Mouse (Mus musculus) heart, embryonic 12.5 days (tissue): ENCODE data around the gene Ubr3. TPM values are rescaled to one million over a fixed set of nuclear protein-coding genes. Genes with fewer than 3 reads are reported as not detected.

Experiments
- ATAC-seq: fragments of 200-750 bp; cut with Nextera tagmentation; 2 replicates; pipeline ENCODE4 v1.8.0; 2017; ENCODE audit warnings: moderate TSS enrichment, moderate library complexity; ENCODE audit not compliant: insufficient number of reproducible peaks, low FRiP score
- H3K27ac ChIP-seq: fragments of 300-500 bp; sonication (generic); 2 replicates; pipeline ENCODE4 v1.5.1; 2016; ENCODE audit warnings: mild to moderate bottlenecking, moderate library complexity; ENCODE audit not compliant: poor library complexity, severe bottlenecking
- H3K27me3 ChIP-seq: fragments of 300-500 bp; sonication (generic); replicated peaks from 2 replicates; pipeline ENCODE4 v1.6.1; 2016; ENCODE audit warnings: mild to moderate bottlenecking, moderate library complexity
- H3K36me3 ChIP-seq: fragments of 300-500 bp; sonication (generic); 2 replicates; pipeline ENCODE4 v1.6.1; 2016; ENCODE audit warnings: mild to moderate bottlenecking, moderate library complexity
- H3K4me1 ChIP-seq: fragments of 300-500 bp; sonication (generic); replicated peaks from 2 replicates; pipeline ENCODE4 v1.6.1; 2016; ENCODE audit warnings: mild to moderate bottlenecking
- H3K4me2 ChIP-seq: fragments of 300-500 bp; sonication (generic); 2 replicates; pipeline ENCODE4 v1.6.1; 2016; ENCODE audit warnings: mild to moderate bottlenecking, moderate library complexity
- H3K4me3 ChIP-seq: fragments of 300-500 bp; sonication (generic); 2 replicates; pipeline ENCODE4 v1.5.1; 2016; ENCODE audit warnings: mild to moderate bottlenecking
- H3K9ac ChIP-seq: fragments of 300-500 bp; sonication (generic); 2 replicates; pipeline ENCODE4 v1.6.1; 2016; ENCODE audit warnings: mild to moderate bottlenecking, moderate library complexity
- H3K9me3 ChIP-seq: fragments of 300-500 bp; sonication (generic); replicated peaks from 2 replicates; pipeline ENCODE4 v1.6.1; 2016; ENCODE audit warnings: mild to moderate bottlenecking, moderate library complexity
- WGBS: fragments of 180-500 bp; shearing (Covaris S2); methylation state at CpG from one replicate; pipeline ENCODE4 v1.1.7; 2016; 5-methylcytosine and 5-hydroxymethylcytosine counted together
- polyA plus RNA-seq: library from polyadenylated mRNA; unstranded; fragments of >200 nt; fragmentation: Nextera tagmentation; extraction: Ambion mirVana; gene quantifications from 2 replicates; pipeline ENCODE4 v1.2.1, GENCODE M21; 2016

Gene Ubr3
- polyA plus RNA-seq, 1 experiment from 2014 or later: 18.6 TPM

DNA sequence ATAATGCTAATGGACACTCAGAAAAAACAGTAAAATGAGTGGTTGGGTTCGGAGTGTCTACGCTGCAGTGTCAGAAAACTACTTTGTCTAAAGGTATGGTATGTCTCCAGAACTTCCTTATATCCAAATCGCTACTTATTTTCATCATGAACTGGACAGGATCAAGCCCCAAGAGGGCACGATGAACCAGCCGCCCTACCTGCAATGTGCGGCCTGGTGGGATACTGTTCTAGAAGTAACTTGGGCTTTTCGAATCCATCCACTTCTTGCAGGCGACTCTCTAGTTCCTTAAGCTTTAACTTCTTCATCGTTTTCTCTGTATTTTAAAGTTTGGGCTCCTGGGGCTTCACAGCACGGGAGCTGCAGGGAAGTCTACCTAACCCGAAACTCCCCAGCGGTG lies 12.0 kb upstream of the Ubr3 start:
- Histone ChIP-seq H3K4me1 (peaks cover 9% of the 10 kb centered on the region; the same call in 1 of the 2 replicates), H3K9me3 (no peaks in the 10 kb centered on the region), H3K27ac (peak overlapping the region; percentile 60), H3K9ac (peak overlapping the region; percentile 88), H3K27me3 (no peaks in the 10 kb centered on the region), H3K36me3 (peaks cover 2% of the 10 kb centered on the region; the same call in 1 of the 2 replicates), H3K4me2 (peak overlapping the region; percentile 80), H3K4me3 (peak overlapping the region; percentile 70)
- WGBS: 4% methylated on average over 12 of the region's 12 CpGs
- ATAC-seq: peak; percentile 63; the same call in 1 of the 2 replicates

DNA sequence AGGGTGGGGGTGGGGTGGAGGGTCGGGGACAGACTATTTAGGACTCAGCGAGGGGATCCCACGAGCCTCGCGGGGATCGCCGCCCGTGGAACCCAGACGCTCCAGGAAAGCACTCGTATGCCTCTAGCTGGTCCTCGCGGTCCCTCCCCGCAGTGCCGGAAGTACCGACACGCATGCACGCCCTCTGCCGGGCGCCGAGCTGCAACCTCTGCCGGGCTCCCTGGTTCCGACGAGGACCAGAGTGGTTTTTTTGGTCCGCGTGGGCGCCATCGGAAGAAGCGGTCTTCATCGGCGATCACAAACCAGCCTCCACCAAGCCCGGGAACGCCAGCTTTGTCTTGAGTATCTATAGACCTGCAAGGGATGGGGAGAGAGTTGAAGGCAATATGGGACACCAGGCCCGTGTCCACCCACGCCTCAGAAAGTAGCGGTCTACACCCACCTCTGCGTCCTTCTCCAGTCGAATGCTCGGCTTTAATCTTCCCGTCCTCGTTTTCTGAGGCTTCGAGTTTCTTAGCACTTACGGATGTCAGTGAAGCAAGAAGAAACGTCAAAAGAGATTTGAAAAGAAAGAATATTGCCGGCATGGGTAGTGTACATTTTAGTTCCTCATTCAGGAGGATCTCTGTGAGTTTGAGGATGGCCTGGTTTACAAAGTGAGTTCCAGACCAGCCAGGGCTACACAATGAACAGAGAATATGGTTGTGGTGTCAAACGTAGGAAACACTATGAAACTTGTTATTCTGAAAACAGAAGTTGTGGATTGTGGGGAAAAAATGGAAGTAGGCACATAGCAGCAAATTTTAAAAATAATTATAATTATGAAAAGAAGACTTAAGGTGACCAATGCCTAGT lies 11.4 kb upstream of the Ubr3 start, which contains the start of gene Mettl5:
TSS of gene Mettl5 (minus strand) at position 165 of the 855 bp plus-strand sequence.
- Histone ChIP-seq H3K9me3 (no peaks in the 10 kb centered on the region), H3K27ac (peak within 1 kb of the TSS; percentile 60), H3K9ac (peak within 1 kb of the TSS; percentile 88), H3K4me1 (peaks cover 9% of the 10 kb centered on the region; the same call in 1 of the 2 replicates), H3K36me3 (peaks cover 2% of the 10 kb centered on the region; the same call in 1 of the 2 replicates), H3K4me3 (peak within 1 kb of the TSS; percentile 70), H3K4me2 (peak within 1 kb of the TSS; percentile 80), H3K27me3 (no peaks in the 10 kb centered on the region)
- WGBS: 1% methylated on average over 45 of the region's 45 CpGs
- peak; percentile 96 for ATAC-seq

DNA sequence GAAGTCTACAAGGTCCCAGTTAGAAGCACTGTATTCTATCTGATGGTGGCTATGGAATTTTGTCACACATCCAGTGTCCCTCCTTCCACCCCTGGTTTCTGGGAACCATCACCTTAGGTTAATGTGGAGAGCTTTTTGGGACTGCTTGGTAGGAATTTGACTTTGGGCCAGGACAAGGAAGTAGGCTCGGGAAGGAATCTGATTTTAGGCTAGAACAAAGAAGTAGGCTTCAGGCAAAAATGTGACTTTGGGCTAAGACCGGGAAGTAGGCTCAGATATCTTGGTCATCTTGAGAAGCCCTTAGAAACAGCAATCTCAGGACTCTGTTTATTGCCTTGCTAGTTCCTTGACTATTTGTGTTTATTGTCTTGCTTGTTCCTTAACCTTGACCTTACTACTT lies 8.1 kb upstream of the Ubr3 start:
- Histone ChIP-seq H3K4me3 (no peak overlapping the region), H3K27me3 (no peaks in the 10 kb centered on the region), H3K36me3 (no peaks in the 10 kb centered on the region), H3K9me3 (no peaks in the 10 kb centered on the region), H3K9ac (no peak overlapping the region), H3K4me1 (peaks cover 9% of the 10 kb centered on the region; the same call in 1 of the 2 replicates), H3K27ac (no peak overlapping the region), H3K4me2 (no peak overlapping the region)
- no peak for ATAC-seq
- 66% methylated on average over 2 of the region's 2 CpGs for WGBS

DNA sequence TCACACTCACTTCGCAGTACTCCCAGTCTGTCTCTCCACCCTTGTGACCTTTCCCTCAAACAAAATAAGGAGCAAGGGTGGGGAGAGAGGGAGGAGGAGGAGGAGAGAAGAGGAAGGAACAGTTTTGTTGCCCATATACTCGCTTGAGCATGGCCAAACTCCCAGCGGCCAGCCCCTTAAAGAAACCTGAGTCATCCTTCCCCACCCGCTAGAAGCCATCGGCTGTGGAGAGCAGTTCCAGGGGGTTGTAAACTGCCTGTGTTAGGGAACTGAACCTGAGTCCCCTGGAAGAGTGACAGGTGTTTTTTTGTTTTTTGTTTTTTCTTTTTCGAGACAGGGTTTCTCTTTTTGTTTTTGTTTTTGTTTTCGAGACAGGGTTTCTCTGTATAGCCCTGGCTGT lies 6.2 kb upstream of the Ubr3 start:
- Histone ChIP-seq H3K27ac (no peak overlapping the region), H3K9me3 (no peaks in the 10 kb centered on the region), H3K4me3 (no peak overlapping the region), H3K4me1 (0 out of 2 replicates have a peak, but pooled peaks cover 2% of the 10 kb centered on the region), H3K4me2 (no peak overlapping the region), H3K27me3 (no peaks in the 10 kb centered on the region), H3K36me3 (no peaks in the 10 kb centered on the region), H3K9ac (no peak overlapping the region)
- WGBS: 52% methylated on average over 7 of the region's 7 CpGs
- no peak for ATAC-seq

DNA sequence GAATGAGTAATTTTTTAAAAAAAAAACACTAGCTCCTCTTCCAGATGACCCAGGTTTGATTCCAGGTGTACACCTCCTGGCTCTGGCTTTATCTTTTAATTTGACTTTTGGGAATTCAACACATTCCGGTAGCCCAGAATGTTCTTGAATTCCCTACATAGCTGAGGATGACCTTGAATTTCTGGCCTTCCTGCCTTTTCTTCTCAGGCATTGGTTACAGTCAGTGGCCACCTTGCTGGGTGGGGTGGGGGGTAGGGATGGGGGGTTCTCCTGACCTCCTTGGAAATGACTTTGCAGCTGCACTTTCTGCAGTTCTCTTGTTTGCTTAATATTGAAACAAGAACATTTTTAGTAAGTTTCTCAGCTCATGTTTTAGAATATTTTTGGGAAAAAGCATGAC lies 3.9 kb upstream of the Ubr3 start:
- Histone ChIP-seq H3K27me3 (no peaks in the 10 kb centered on the region), H3K36me3 (no peaks in the 10 kb centered on the region)
- no peak for ATAC-seq

DNA sequence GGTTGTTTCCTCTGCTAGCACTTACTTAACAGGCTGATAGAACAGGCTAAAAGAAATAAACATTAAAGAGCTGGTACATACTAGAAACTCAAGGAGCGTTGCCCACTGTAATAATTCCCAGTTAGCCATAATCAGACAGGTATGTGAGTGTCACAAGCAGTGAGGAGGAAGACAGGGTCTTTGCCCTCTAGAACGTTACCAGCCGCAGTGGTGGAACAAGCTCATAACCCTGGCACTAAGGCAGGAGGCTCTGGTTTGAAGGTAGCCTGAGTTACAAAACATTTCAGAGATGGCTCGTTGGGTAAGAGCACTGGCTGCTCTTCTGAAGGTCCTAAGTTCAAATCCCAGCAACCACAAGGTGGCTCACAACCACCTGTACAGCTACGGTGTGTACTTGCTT lies 3.2 kb upstream of the Ubr3 start:
- no peak overlapping the region for H3K9ac ChIP-seq
- 70% methylated on average over 5 of the region's 5 CpGs for WGBS
- H3K9me3 ChIP-seq: no peaks in the 10 kb centered on the region
- H3K27me3 ChIP-seq: no peaks in the 10 kb centered on the region
- no peak for ATAC-seq
- no peaks in the 10 kb centered on the region for H3K36me3 ChIP-seq
- H3K4me3 ChIP-seq: no peak overlapping the region
- peaks cover 4% of the 10 kb centered on the region for H3K4me1 ChIP-seq
- H3K4me2 ChIP-seq: no peak overlapping the region
- no peak overlapping the region for H3K27ac ChIP-seq

More for the DNA sequence above, 3.9 kb upstream of the Ubr3 start:
- WGBS: 52% methylated on average over 1 of the region's 1 CpGs
- Histone ChIP-seq H3K9me3 (no peaks in the 10 kb centered on the region), H3K4me2 (no peak overlapping the region), H3K4me1 (no peaks in the 10 kb centered on the region), H3K9ac (no peak overlapping the region), H3K4me3 (no peak overlapping the region), H3K27ac (no peak overlapping the region)

DNA sequence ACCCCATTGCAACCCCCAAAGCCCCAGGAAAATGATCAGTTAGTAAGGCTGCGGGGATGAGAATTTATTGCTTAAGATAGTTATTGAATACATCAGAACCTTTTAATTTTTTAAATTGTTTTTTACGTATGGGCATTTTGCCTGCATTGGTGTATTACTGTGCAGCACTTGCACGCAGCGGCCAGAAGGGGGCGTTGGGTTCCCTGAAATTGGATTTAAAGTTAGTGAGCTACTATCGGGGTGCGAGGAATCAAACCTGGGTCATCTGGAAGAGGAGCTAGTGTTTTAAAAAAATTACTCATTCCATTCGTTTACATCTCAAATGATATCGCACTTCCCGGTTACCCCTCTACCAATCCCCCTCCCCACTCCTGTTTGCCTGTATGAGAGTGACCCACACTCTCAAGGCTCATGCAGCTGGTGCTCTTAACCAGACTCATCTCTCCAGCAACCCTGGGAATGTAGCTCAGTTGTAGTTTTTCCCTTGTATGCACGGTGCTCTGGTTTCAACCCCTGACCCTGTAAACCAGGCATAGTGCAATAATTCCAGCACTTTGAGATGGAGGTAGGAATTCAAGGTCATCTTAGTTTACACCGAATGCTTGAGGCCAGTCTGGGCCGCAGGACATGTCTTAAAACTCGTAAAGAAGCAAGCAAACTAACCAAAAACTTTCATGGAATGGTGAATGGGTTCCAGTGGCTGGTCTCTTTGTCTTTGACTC lies 1.4 kb upstream of the Ubr3 start:
- Histone ChIP-seq H3K9me3 (no peaks in the 10 kb centered on the region), H3K36me3 (no peaks in the 10 kb centered on the region), H3K27ac (no peak overlapping the region), H3K4me1 (peaks cover 15% of the 10 kb centered on the region), H3K4me3 (no peak overlapping the region), H3K9ac (no peak overlapping the region), H3K4me2 (no peak overlapping the region), H3K27me3 (no peaks in the 10 kb centered on the region)
- 57% methylated on average over 14 of the region's 14 CpGs for WGBS
- ATAC-seq: no peak

DNA sequence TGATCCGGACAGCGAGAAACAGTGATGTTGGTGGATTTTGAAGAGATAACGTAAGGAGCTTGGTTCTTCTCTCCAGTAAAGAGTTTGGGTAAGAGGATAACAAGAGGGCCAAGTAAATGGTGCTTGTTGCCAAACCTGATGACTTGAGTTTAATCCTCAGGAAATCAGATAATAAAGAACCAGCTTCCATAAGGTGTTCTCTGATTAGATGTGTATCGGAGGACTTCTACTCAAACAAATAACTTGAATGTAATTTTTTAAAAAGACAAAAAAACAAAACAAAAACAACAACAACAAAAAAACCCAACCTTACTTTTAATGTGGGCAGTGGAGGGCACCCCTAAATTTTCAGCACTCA lies 843 bp upstream of the Ubr3 start:
- peaks cover 4% of the 10 kb centered on the region; the same call in 1 of the 2 replicates for H3K36me3 ChIP-seq
- no peak for ATAC-seq
- no peak overlapping the region for H3K9ac ChIP-seq
- peaks cover 15% of the 10 kb centered on the region for H3K4me1 ChIP-seq
- H3K27ac ChIP-seq: no peak overlapping the region
- no peak overlapping the region for H3K4me3 ChIP-seq
- H3K27me3 ChIP-seq: no peaks in the 10 kb centered on the region
- H3K4me2 ChIP-seq: no peak overlapping the region
- no peaks in the 10 kb centered on the region for H3K9me3 ChIP-seq
- WGBS: 90% methylated on average over 4 of the region's 4 CpGs

DNA sequence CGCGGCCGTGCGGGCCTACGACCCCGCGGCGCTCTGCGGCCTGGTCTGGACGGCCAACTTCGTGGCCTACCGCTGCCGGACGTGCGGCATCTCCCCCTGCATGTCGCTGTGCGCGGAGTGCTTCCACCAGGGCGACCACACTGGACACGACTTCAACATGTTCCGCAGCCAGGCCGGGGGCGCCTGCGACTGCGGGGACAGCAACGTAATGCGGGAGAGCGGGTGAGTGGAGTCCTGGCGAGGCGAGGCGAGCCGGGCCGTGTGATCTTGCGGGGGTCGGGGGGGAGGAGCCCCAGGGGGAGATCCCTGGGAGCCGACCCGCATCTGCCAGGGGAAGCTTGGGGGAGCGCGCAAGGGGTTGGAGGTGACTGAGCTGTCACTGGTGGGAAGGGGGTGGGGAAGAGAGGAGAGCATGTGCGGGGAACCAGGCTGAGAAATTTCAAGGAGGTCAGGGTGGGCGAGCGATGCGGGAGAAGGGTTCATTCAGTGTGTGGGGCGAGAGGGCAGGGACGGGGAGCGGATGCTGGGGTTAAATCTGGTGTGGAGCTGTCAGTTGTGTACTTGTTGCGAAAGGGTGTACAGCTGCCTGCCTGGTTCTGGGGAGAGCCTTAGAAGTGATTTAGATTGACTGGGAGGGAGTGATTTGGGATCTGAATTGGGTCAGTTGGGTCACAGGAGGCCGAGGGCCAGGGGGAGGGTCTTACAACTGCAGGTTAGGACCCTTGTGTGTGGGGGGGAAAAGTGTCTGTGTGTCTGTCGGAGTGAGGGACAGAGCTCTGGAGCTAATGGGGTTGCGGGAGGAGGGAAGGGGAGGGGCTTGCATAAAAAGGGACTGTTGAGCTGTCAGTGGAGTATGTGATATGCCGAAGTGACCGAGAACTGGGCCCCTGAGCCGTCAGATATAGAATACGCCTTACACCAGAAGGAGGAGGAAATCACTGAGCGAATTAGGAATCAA lies 851 bp downstream of the Ubr3 start:
- WGBS: under 1% methylated on average over 53 of the region's 55 CpGs
- Histone ChIP-seq H3K27ac (peak overlapping the region; percentile 92), H3K9me3 (no peaks in the 10 kb centered on the region), H3K4me2 (peak overlapping the region; percentile 94), H3K36me3 (peaks cover 11% of the 10 kb centered on the region), H3K4me3 (peak overlapping the region; percentile 66), H3K4me1 (peaks cover 15% of the 10 kb centered on the region), H3K27me3 (no peaks in the 10 kb centered on the region), H3K9ac (peak overlapping the region; percentile 87)
- peak; percentile 72 for ATAC-seq

DNA sequence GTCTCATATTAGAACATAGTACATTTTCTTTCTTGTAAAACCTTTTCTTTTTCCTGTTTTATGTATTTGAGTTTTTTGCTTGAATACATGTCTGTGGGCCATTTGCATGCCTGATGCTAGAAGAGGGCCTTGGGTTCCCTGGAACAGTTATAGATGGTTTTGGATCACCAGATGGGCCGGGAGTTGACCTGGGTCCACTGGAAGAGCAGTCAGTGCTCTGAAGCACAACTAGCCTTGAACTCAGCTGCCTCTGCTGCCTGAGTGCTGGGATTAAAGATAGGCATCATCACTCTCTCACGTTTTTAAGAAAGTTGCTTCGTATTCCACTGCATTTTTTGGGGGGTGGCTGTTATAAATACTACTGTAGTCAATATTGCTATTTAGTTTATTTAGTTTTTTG lies 6.5 kb downstream of the Ubr3 start:
- no peak overlapping the region for H3K27ac ChIP-seq
- no peaks in the 10 kb centered on the region for H3K9me3 ChIP-seq
- H3K4me1 ChIP-seq: peaks cover 13% of the 10 kb centered on the region
- ATAC-seq: no peak
- H3K36me3 ChIP-seq: peaks cover 20% of the 10 kb centered on the region
- no peak overlapping the region for H3K4me2 ChIP-seq
- no peak overlapping the region for H3K4me3 ChIP-seq
- no peak overlapping the region for H3K9ac ChIP-seq
- H3K27me3 ChIP-seq: no peaks in the 10 kb centered on the region
- WGBS: 94% methylated on average over 3 of the region's 3 CpGs
